7 mouse cellular contexts compared by ENCODE assay signal in the genomic region with DNA sequence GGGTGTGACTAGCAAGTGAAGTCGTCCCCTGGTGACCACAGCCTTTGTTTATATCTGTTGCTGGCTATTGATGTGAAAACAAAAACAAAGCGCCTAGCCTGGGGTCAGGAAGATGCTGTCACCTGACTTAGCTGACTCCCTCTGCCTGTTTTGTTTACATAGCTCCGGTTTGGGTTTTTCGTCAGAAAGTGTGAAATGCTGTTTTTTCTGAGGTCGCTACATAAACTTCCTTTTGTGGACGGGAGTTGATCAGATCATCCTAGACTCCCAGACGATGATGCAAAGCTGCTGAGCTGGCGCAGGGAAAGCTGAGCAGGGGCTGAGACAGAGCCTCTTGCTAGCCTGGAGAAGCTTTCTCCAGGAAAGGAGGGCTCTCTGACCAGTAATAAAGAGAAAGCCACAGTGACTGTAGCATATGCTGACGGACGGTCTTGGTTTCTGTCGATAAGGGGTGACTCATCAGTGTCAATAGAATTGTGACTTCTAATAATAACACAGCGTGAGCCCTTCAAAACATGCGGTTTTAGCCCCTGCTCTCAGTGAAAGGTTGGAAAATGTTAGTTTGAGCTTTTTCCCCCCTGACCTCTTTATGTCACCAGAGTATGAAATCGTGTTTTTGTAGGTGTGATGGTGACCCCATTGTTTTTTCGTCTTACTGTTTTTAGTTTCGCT. TPM values are rescaled to one million over a fixed set of nuclear protein-coding genes. Genes with fewer than 3 reads are reported as not detected.
DNase-seq lines count a peak whose midpoint lies in the region; ATAC-seq lines count a peak whose summit lies in the region.

No protein-coding gene starts in this region.

- peak overlapping the region; percentile 21 for H3K4me3 ChIP-seq in heart, embryonic 11.5 days (ENCODE audit: low read depth, low read length)
- peak overlapping the region; percentile 32 for H3K4me3 ChIP-seq in kidney, embryonic 16.5 days (ENCODE audit: low read length)

- DNase-seq in urinary bladder, postnatal 14 days (ENCODE audit: low spot score) = peak; percentile 33
- DNase-seq in urinary bladder, adult 2 months (ENCODE audit: low spot score) = no peak
- peak; percentile 24 to 29 for DNase-seq in cerebellum, postnatal 10 days
- peak; percentile 80 for DNase-seq in lung, postnatal 36 days
- DNase-seq in retina, postnatal 1 day = peak; percentile 73

- H3K4me2 ChIP-seq in heart, embryonic 11.5 days = peak overlapping the region; percentile 61
- peak overlapping the region; percentile 52 for H3K4me2 ChIP-seq in kidney, embryonic 16.5 days (replicated peaks; ENCODE audit: low read depth, low read length)

- no peaks in the 10 kb centered on the region for H3K9me3 ChIP-seq in heart, embryonic 11.5 days (replicated peaks; ENCODE audit: control insufficient read depth, low read length)
- H3K9me3 ChIP-seq in kidney, embryonic 16.5 days (ENCODE audit: low read length) = no peaks in the 10 kb centered on the region

- peak; percentile 43 for ATAC-seq in heart, embryonic 11.5 days (replicated peaks; ENCODE audit: insufficient number of reproducible peaks, low FRiP score, low TSS enrichment)
- ATAC-seq in kidney, embryonic 16.5 days (ENCODE audit: low FRiP score, low TSS enrichment) = peak; percentile 49

- peak overlapping the region; percentile 89 for H3K27ac ChIP-seq in heart, embryonic 11.5 days (ENCODE audit: low read depth, low read length)
- H3K27ac ChIP-seq in kidney, embryonic 16.5 days (ENCODE audit: low read length) = peak overlapping the region; percentile 77

- no peaks in the 10 kb centered on the region for H3K36me3 ChIP-seq in heart, embryonic 11.5 days (ENCODE audit: control insufficient read depth, insufficient read depth, low read length)
- H3K36me3 ChIP-seq in kidney, embryonic 16.5 days (ENCODE audit: insufficient read depth, low read length) = no peaks in the 10 kb centered on the region

- 6% methylated on average over 16 of the region's 16 CpGs for WGBS in heart, embryonic 11.5 days (ENCODE audit: insufficient replicate concordance)
- 7% methylated on average over 16 of the region's 16 CpGs for WGBS in kidney, embryonic 16.5 days

- H3K27me3 ChIP-seq in heart, embryonic 11.5 days (ENCODE audit: control insufficient read depth, insufficient read depth, low read length) = no peaks in the 10 kb centered on the region
- no peaks in the 10 kb centered on the region for H3K27me3 ChIP-seq in kidney, embryonic 16.5 days (ENCODE audit: insufficient read depth, low read length)

- H3K4me1 ChIP-seq in heart, embryonic 11.5 days (ENCODE audit: control insufficient read depth, insufficient read depth, low read length) = peaks cover 50% of the 10 kb centered on the region
- peaks cover 42% of the 10 kb centered on the region for H3K4me1 ChIP-seq in kidney, embryonic 16.5 days (ENCODE audit: insufficient read depth, low read length)

- peak overlapping the region; percentile 62 for H3K9ac ChIP-seq in heart, embryonic 11.5 days (ENCODE audit: low read depth, low read length)
- peak overlapping the region; percentile 55 for H3K9ac ChIP-seq in kidney, embryonic 16.5 days (replicated peaks; ENCODE audit: low read length)

RNA-seq across cellular contexts. Expression of a gene that starts 11.9 kb away (rescaled TPM):
- 2.3 and 2.6 TPM in 2 replicates for polyA plus RNA-seq in urinary bladder, adult 2 months (2012; rRNA removed)
- polyA plus RNA-seq in heart, embryonic 11.5 days (2014; fragmentation: Nextera tagmentation; extraction: Ambion mirVana) = 8.0 and 9.0 TPM in 2 replicates
- polyA plus RNA-seq in kidney, embryonic 16.5 days (2015; fragmentation: Nextera tagmentation; extraction: Ambion mirVana) = 7.9 and 9.8 TPM in 2 replicates
